Mouse (Mus musculus) spleen, adult 18-20 months (tissue): Measurements from ENCODE around the gene Nvl.
A peak's percentile ranks its signal among the peaks of the same experiment; 100 is the strongest.

Experiments used
- DNase-seq, 2 experiments: peaks; one replicate each; pipeline ENCODE4 v3.0.0; 2022; ENCODE audit warnings: mixed read lengths in 2 of 2

Gene Nvl

GRCm38 (mm10) chr1:181143950-181144836 is at the start of gene Nvl, which contains the start of gene Cnih4:
Gene Nvl, minus strand, starts transcription at chr1:181144204.
Gene Cnih4, plus strand, starts transcription at chr1:181144693.
- peak; percentile 79 to 91 for DNase-seq

DNA sequence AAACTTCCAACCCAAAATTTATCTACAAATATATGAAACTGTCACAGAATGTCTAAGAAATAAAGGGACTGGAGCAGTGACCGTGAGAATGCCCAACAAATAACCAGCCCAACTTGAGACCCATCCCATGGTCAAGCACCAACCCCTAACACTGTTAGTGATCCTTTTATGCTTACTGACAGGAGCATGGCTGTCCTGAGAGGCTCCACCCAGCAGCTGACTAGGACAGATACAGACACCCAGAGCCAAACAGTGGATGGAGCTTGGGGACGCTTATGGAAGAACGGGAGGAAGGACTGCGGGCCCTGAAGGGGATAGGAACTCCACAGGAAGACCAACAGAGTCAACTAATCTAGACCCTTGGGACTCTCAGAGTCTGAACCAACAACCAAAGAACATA is 44.9 kb upstream of the Nvl start:
- no peak for DNase-seq

DNA sequence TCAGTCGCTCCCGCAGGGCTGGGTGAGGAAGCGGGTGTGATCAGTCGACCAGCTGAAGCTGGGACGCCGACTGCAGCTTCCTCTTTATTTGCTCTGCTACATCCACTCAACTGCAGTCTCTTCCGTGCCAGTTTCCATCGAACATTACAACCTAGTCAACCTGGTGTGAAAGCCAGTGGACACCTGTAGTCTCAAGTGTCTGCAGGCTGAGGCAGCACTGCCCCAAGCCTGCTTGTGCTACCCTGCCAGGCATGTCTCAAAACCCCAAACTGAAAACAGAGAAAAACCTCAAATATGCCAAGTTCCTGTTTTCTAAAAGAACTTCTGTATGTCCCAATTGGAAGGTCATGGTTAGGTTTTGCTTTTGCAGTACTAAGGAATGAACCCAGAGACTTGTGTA is 26.2 kb upstream of the Nvl start:
- peak; percentile 46 to 48 for DNase-seq

DNA sequence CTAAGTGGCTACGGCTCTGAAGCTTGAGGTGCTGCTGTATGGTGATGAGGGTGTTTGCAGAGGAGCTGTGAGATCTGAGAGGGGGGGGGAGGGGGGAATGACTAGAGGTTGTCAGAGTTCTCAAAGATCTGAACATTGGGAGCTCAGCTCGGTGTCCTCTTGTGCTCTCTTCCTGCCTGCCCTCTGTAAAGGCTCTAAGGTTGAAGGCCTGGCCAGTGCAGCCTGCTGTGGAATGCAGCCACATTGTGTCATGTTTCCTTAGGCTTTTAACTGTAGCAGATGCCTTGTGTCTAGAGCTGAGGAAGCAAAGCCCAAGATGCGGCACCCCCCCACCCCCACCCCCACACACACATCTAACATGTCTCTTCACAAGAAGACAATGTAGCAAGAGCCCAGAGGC is 24.4 kb upstream of the Nvl start:
- no peak for DNase-seq

- no peak for DNase-seq
Measured at GRCm38 (mm10) chr1:181167816-181168215, 23.8 kb upstream of the Nvl start.

- no peak for DNase-seq
Measured at GRCm38 (mm10) chr1:181151541-181151940, 7.5 kb upstream of the Nvl start.

DNA sequence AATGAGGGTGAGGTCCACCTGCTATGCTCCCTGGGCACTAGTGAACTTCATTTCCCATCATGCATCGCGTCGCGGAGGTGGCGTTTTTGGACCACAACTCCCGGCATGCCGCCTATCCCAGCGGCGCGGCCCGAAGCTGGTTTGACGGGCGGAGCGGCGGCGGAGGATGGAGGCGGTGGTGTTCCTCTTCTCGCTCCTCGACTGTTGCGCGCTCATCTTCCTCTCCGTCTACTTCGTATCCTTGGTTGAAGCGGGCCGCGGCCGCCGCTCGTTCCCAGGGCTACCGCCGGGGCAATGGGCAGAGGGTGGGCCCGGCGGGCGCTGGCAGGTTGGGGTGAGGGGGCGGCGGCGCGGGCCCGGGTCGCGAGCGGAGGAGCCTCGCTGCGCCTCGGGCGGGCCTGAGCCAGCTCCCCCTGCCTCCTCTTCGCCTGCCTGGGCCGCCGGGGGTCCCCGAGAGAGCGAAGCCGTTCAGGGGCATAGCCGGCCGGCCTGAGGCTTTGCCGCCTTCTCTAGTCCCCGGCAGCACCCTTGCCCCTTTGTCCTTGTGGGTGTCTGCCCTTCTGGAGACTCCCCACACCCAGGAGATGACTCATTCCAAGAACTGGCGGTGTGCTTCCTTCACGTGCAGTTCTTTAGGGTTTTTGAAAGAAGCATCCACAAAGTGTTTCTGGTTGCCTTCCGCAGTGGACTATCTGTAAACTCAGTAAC is 7.0 kb upstream of the Nvl start:
- DNase-seq: peak; percentile 80 to 88

DNA sequence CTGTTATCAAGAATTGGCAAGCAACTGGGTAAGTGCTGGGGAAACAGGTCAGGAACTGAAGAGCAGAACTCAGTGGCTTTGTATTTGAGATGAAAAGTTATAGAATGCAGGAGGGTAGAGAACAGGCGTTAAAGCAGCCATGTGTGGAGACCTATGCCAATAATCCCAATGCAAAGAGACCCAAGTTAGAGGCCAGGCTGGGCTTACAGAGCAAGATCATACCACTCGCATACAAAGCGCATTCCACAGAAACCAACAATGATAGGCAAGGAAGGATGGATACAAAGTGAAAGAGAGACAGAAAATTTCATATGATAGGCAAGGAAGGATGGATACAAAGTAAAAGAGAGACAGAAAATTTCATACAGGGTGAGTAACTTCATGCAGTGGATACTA is 6.4 kb upstream of the Nvl start:
- no peak for DNase-seq

DNA sequence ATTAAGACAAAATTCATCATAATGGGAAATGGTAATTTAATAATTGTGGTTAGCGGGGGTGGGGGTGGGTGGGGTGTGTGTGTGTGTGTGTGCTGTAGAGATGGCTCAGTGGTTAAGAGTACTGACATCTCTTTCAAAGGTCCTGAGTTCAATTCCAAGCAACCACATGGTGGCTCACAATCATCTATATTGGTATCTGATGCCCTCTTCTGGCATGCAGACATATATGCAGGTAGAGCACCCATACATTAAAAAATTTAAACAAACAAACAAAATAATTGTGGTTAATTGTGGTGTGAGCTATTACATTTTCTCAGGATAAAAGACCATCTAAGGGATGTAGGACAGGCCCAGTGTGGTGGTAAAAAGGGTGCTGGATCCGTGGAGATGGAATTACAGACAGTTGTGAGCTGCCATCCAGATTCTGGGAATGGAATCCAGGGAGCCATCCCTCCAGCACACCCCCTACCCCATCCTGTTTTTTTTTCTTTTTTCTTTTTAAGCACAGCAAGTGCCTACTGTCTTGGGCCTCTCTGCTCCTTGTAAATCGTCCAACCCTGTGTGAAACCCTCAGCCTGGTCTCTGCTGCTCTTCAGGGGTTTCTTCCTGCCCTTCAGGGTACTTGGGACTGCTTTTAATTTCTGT is 5.5 kb upstream of the Nvl start:
- no peak for DNase-seq

GRCm38 (mm10) chr1:181148540-181148939 is 4.5 kb upstream of the Nvl start:
- DNase-seq: no peak

DNA sequence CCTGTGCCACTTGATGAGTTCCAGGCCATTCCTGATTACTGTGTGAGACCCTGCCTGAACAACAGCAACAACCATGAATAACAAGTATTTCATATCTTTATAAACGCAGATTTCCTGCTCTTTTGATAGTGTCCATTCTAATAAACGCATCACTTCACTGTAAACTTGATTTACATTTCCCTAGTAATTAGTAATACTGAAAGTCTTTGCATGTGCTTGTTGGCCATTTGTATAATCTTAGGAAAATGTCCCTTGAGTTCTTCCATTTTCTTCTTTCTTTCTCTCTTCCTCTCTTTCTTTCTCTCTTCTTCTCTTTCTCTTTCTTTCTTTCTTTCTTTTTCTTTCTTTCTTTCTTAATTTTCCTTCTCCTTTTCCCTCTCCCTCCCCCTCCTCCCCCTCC is 2.2 kb upstream of the Nvl start:
- no peak for DNase-seq

DNA sequence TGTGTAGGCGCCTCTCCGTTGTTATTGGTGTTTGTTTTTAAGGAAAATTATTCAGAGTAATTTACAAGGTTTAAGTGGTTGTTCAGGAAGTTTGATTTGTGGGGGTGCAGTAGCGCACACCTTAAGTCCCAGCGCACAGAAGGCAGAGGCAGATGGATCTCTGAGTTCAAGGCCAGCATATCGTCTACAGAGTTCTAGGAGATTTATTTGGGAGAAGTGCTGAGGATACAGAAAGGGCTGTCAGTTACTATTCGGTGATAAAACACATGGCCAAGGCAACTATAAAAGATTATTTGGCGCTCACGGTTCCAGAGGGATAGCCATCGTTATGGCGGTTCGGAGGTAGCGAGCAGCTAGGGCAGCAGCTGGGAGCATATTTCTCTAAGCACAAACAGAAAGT is 962 bp upstream of the Nvl start:
- no peak for DNase-seq

- no peak for DNase-seq
Measured at GRCm38 (mm10) chr1:181143609-181143949, 425 bp downstream of the Nvl start.

- DNase-seq: no peak
Measured at GRCm38 (mm10) chr1:181138730-181139129, 5.3 kb downstream of the Nvl start.

DNA sequence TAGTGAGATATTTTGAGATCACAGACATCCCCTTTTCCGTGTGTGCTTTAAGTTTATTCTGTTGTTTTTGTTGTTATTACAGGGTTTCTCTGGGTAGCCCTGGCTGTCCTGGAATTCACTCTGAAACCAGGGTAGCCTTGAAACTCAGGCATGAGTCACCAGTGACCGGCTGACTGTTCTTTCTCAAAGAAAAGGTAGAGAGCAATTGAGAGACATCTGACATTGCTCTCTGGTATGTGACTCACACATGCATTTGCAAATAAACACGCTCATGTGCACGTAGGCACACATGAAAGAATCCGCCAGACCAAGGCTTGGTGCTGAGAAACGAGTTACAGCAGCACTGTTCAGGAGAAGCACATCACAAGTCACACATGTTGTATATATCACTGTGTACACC is 12.1 kb downstream of the Nvl start:
- DNase-seq: no peak

DNA sequence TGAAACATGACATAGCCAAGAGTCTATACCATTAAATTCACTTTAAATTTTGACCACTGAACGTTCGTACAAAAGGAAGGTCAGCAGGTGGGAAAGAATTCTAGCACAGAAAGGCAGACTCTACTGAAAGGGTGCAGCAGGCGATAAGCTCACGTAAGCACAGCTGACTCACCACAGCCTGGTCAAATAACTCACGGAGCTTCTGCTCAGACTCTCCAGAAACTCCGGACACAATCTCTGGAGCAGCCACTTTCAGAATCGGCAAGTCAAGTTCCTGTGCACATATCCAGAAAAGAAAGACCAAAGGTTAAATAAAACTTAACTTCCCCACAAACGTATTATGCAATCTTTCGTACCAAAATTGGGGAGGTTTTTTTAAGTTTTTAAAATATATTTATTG is 17.2 kb downstream of the Nvl start:
- no peak for DNase-seq

GRCm38 (mm10) chr1:181125916-181126315 is 18.1 kb downstream of the Nvl start:
- no peak for DNase-seq

DNA sequence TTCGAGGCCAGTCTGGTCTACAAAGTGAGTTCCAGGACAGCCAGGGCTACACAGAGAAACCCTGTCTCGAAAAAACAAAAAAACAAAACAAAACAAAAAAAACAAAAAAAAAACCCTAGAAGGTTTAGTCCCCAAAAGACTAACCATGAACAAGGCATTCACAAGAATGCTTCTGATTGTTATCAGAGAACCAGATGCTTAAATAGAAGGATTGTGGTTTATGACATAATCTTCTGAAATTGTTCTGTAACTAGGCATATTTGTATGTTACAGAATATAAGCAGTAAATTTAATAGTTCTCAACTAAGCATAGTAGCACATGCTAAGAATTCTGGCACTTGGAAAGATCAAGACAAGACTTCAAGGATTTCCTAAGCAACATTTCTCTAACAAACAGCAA is 19.9 kb downstream of the Nvl start:
- no peak for DNase-seq

DNA sequence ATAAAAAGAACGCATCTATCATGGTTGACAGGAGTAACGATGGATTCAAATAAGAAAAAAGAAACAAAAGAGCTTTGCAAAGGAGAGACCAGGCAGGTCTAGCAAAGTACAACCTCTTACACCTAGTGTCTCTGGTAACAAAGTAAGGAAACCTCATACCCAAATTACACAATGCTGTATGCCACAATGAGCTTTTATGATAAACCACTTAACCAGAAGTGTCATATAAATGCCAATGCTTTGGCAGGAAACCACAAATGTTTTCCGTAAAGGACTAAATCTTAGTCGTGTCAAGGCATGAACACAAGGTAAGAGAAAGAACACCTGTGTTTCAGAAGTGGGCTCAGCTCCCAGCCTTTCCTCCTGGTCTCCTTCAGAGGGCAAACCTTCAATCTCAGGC is 26.9 kb downstream of the Nvl start:
- DNase-seq: no peak

DNA sequence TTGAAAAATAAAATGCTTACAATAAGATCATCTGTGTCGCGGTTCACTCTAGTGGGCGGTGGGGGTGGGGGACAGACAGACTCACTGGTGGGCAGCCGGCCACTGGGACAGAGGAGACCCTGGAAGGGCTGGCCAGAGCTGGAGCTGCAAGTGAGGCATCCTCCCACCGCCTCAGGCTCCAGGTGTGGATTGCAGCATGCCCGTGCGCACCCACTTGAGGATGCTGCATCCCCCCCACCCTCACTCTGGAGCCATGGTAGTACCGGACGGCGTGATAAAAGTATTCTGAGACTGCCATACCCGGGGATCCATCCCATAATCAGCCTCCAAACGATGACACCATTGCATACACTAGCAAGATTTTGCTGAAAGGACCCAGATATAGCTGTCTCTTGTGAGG is 54.0 kb downstream of the Nvl start:
- DNase-seq: no peak

DNA sequence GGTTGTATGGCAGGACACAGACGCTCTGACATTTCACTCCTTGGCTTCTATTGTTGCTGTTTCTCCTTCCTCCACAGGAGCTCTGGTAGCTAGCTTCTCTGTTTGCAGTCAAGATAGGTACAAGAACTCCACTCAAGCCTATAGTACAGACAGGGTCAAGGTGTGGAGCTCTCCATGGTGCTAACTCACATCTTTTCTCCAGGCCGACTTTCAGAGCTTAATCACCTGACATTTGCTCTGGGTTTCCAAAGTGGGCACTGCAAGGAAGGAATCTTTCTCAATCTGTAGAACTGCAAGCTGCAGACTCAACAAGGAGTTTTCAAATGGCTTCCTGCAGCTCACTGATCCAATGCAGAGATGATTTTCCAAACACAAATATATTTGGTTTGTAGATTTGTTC is 60.0 kb downstream of the Nvl start:
- DNase-seq: no peak

GRCm38 (mm10) chr1:181073075-181073474 is 70.9 kb downstream of the Nvl start:
- no peak for DNase-seq

DNA sequence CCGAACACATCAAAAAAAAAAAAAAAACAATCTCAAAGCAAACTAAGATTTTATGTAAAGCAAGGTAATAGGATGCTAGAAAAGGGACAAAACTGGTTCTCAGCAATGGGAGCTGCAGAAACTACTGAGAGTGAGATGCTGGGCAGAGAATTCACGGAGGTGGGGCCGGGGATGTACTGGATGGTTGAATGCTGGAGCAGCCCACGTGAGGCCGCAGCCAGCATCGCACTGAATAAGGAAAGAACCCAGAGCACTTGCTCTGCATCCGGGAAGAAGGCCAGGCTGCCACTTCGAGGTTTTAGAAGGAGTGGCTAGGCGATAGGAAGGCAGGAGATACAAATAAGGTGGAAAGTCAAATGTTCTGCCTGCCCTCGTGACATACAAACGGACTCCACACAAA is 74.3 kb downstream of the Nvl start:
- DNase-seq: no peak

DNA sequence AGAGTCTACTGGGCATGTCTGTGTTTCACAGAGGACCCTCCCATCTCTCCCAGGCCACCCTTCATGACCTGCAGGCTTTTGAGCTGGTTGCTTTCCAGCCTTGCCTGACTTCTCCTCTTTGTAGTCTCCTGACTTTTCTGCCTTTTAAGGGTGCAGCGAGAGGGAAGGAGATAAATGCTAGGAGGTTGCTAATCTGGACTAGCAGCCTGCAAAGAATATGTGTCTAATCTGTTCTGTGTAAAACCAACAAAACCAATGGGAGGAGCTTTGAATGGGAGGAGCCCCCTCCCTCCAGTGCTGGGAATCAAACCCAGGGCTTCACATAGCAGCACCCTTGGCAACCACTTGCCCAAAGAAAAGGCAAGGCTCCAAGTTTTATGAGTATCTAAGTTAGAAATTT is 75.7 kb downstream of the Nvl start:
- DNase-seq: no peak
